Comparison of ENCODE assay signal across 7 mouse cellular contexts in genomic region chr3:95280747-95281146, GRCm38 (mm10). TPM values are rescaled to one million over a fixed set of nuclear protein-coding genes. Genes with fewer than 3 reads are reported as not detected.
DNase-seq lines count a peak whose midpoint lies in the region; ATAC-seq and TF ChIP-seq lines count a peak whose summit lies in the region.

No protein-coding gene starts in this region.

- peak overlapping the region; percentile 85 for H3K4me2 ChIP-seq in hindbrain, embryonic 13.5 days
- H3K4me2 ChIP-seq in liver, embryonic 11.5 days, result peak overlapping the region; percentile 93

- no peaks in the 10 kb centered on the region for H3K27me3 ChIP-seq in hindbrain, embryonic 13.5 days
- H3K27me3 ChIP-seq in liver, embryonic 11.5 days (replicated peaks; ENCODE audit: control insufficient read depth, insufficient read depth, low read length), result no peaks in the 10 kb centered on the region

- peaks cover 7% of the 10 kb centered on the region; the same call in 1 of the 2 replicates for H3K36me3 ChIP-seq in hindbrain, embryonic 13.5 days
- no peaks in the 10 kb centered on the region for H3K36me3 ChIP-seq in liver, embryonic 11.5 days (ENCODE audit: control insufficient read depth, insufficient read depth, low read length)

- DNase-seq in urinary bladder, postnatal 14 days (ENCODE audit: low spot score), result peak; percentile 29
- DNase-seq in urinary bladder, adult 2 months (ENCODE audit: low spot score), result no peak
- DNase-seq in liver, embryonic 11.5 days (ENCODE audit: low spot score), result no peak
- peak; percentile 29 for DNase-seq in neural tube, embryonic 10.5 days (ENCODE audit: extremely low spot score, low spot score)
- DNase-seq in c-Kit-positive CD71-positive TER-119-positive erythroid progenitor cells, embryonic 14.5 days (ENCODE audit: low spot score), result no peak

- no peaks in the 10 kb centered on the region for H3K9me3 ChIP-seq in hindbrain, embryonic 13.5 days
- no peaks in the 10 kb centered on the region for H3K9me3 ChIP-seq in liver, embryonic 11.5 days (ENCODE audit: control insufficient read depth, low read length)

- peaks cover 4% of the 10 kb centered on the region for H3K4me1 ChIP-seq in cortical plate, adult 2 months (ENCODE audit: control insufficient read depth, insufficient read depth, low read length)
- H3K4me1 ChIP-seq in hindbrain, embryonic 13.5 days (replicated peaks), result peaks cover 36% of the 10 kb centered on the region
- H3K4me1 ChIP-seq in liver, embryonic 11.5 days (replicated peaks; ENCODE audit: control insufficient read depth, insufficient read depth, low read length), result peaks cover 38% of the 10 kb centered on the region

- no peak for ATAC-seq in hindbrain, embryonic 13.5 days (ENCODE audit: low FRiP score)
- ATAC-seq in liver, embryonic 11.5 days (replicated peaks; ENCODE audit: low FRiP score), result no peak

- peak overlapping the region; percentile 80 for H3K4me3 ChIP-seq in cortical plate, adult 2 months (ENCODE audit: insufficient read depth, low read length)
- H3K4me3 ChIP-seq in hindbrain, embryonic 13.5 days, result peak overlapping the region; percentile 73
- peak overlapping the region; percentile 82 for H3K4me3 ChIP-seq in liver, embryonic 11.5 days (ENCODE audit: low read depth, low read length)

- no peak for TF ChIP-seq POLR2A in cortical plate, adult 2 months (IDR thresholded peaks at IDR 0.05; ENCODE audit: extremely low read depth, insufficient read depth, low read length)

- peak overlapping the region; percentile 89 for H3K9ac ChIP-seq in hindbrain, embryonic 13.5 days
- peak overlapping the region; percentile 79 for H3K9ac ChIP-seq in liver, embryonic 11.5 days (ENCODE audit: low read depth, low read length)

- no peak for TF ChIP-seq CTCF in cortical plate, adult 2 months (IDR thresholded peaks at IDR 0.05; ENCODE audit: extremely low read depth, insufficient read depth, low read length)

- H3K27ac ChIP-seq in cortical plate, adult 2 months (ENCODE audit: insufficient read depth, low read length), result peak overlapping the region; percentile 70
- H3K27ac ChIP-seq in hindbrain, embryonic 13.5 days, result peak overlapping the region; percentile 95
- H3K27ac ChIP-seq in liver, embryonic 11.5 days (ENCODE audit: low read depth, low read length), result peak overlapping the region; percentile 85

- 22% methylated on average over 8 of the region's 8 CpGs for WGBS in hindbrain, embryonic 13.5 days
- 17% methylated on average over 8 of the region's 8 CpGs for WGBS in liver, embryonic 11.5 days

RNA-seq across cellular contexts. Expression of gene Mindy1, which starts 0.4 kb away (rescaled TPM):
- polyA plus RNA-seq in urinary bladder, adult 2 months (2012; rRNA removed), result 69.7 and 79.9 TPM in 2 replicates
- polyA plus RNA-seq in cortical plate, adult 2 months (2012; rRNA removed), result 29.6 and 33.9 TPM in 2 replicates
- polyA plus RNA-seq in hindbrain, embryonic 13.5 days (2015; fragmentation: Nextera tagmentation; extraction: Ambion mirVana), result 42.2 and 43.0 TPM in 2 replicates
- 29.0 and 29.9 TPM in 2 replicates for polyA plus RNA-seq in liver, embryonic 11.5 days (2014; fragmentation: Nextera tagmentation; extraction: Ambion mirVana)

RNA-seq across cellular contexts. Expression of gene Prune1, which starts 1.1 kb away (rescaled TPM):
- polyA plus RNA-seq in urinary bladder, adult 2 months (2012; rRNA removed), result 19.2 and 20.3 TPM in 2 replicates
- polyA plus RNA-seq in cortical plate, adult 2 months (2012; rRNA removed), result 24.8 and 26.2 TPM in 2 replicates
- polyA plus RNA-seq in hindbrain, embryonic 13.5 days (2015; fragmentation: Nextera tagmentation; extraction: Ambion mirVana), result 50.3 and 51.8 TPM in 2 replicates
- 19.8 and 22.7 TPM in 2 replicates for polyA plus RNA-seq in liver, embryonic 11.5 days (2014; fragmentation: Nextera tagmentation; extraction: Ambion mirVana)

RNA-seq across cellular contexts. Expression of gene Anxa9, which starts 26.2 kb away (rescaled TPM):
- polyA plus RNA-seq in urinary bladder, adult 2 months (2012; rRNA removed), result 6.5 and 7.6 TPM in 2 replicates
- 2.3 and 2.4 TPM in 2 replicates for polyA plus RNA-seq in cortical plate, adult 2 months (2012; rRNA removed)
- polyA plus RNA-seq in hindbrain, embryonic 13.5 days (2015; fragmentation: Nextera tagmentation; extraction: Ambion mirVana), result 0.31 and 0.38 TPM in 2 replicates
- polyA plus RNA-seq in liver, embryonic 11.5 days (2014; fragmentation: Nextera tagmentation; extraction: Ambion mirVana), result 5.5 and 6.7 TPM in 2 replicates

RNA-seq across cellular contexts. Expression of gene Bnipl, which starts 29.8 kb away (rescaled TPM):
- polyA plus RNA-seq in urinary bladder, adult 2 months (2012; rRNA removed), result 13.5 and 15.1 TPM in 2 replicates
- 0.17 and 0.61 TPM in 2 replicates for polyA plus RNA-seq in cortical plate, adult 2 months (2012; rRNA removed)
- 0.13 and 0.25 TPM in 2 replicates for polyA plus RNA-seq in hindbrain, embryonic 13.5 days (2015; fragmentation: Nextera tagmentation; extraction: Ambion mirVana)
- 0.08 and 0.25 TPM in 2 replicates for polyA plus RNA-seq in liver, embryonic 11.5 days (2014; fragmentation: Nextera tagmentation; extraction: Ambion mirVana)

RNA-seq across cellular contexts. Expression of gene Cers2, which starts 33.8 kb away (rescaled TPM):
- 119 and 126 TPM in 2 replicates for polyA plus RNA-seq in urinary bladder, adult 2 months (2012; rRNA removed)
- polyA plus RNA-seq in cortical plate, adult 2 months (2012; rRNA removed), result 101 and 110 TPM in 2 replicates
- 91.8 and 93.7 TPM in 2 replicates for polyA plus RNA-seq in hindbrain, embryonic 13.5 days (2015; fragmentation: Nextera tagmentation; extraction: Ambion mirVana)
- polyA plus RNA-seq in liver, embryonic 11.5 days (2014; fragmentation: Nextera tagmentation; extraction: Ambion mirVana), result 178 and 182 TPM in 2 replicates

Comparison
In these comparisons a context has a peak if more than half of its experiments do, and no peak if none do; other contexts are left out.
1. DNase-seq: peak in urinary bladder, postnatal 14 days (single experiment) and neural tube, embryonic 10.5 days (single experiment); none in urinary bladder, adult 2 months (single experiment), liver, embryonic 11.5 days (single experiment) and c-Kit-positive CD71-positive TER-119-positive erythroid progenitor cells, embryonic 14.5 days (single experiment).
2. Peak in every context shown above with its lines, with median percentiles within 50 percentile points of each other: H3K27ac ChIP-seq and H3K4me3 ChIP-seq.